Comparison of ENCODE assay signal across 30 mouse cellular contexts in genomic region chr2:145855831-145856230, GRCm38 (mm10). TPM values are rescaled to one million over a fixed set of nuclear protein-coding genes. Genes with fewer than 3 reads are reported as not detected.
DNase-seq lines count a peak whose midpoint lies in the region; ATAC-seq lines count a peak whose summit lies in the region.
"Had no signal": no experiment of that assay in that cellular context is flagged by ENCODE, and none has a peak within 500 bp of the region (broad histone marks: within the 10 kb centered on the region; RNA-seq: fewer than 3 reads in every experiment).

No protein-coding gene starts in this region.

- peaks cover 43% of the 10 kb centered on the region for H3K4me1 ChIP-seq in embryonic facial prominence, embryonic 13.5 days
- H3K4me1 ChIP-seq in embryonic facial prominence, embryonic 10.5 days: peaks cover 35% of the 10 kb centered on the region
- H3K4me1 ChIP-seq in lung, embryonic 16.5 days (replicated peaks; ENCODE audit: control insufficient read depth, insufficient read depth, low read length): peaks cover 34% of the 10 kb centered on the region
- peaks cover 37% of the 10 kb centered on the region for H3K4me1 ChIP-seq in embryonic facial prominence, embryonic 15.5 days
- peaks cover 30% of the 10 kb centered on the region for H3K4me1 ChIP-seq in stomach, embryonic 14.5 days (ENCODE audit: control insufficient read depth, insufficient read depth, low read length)

- no peaks in the 10 kb centered on the region for H3K9me3 ChIP-seq in embryonic facial prominence, embryonic 13.5 days
- no peaks in the 10 kb centered on the region for H3K9me3 ChIP-seq in embryonic facial prominence, embryonic 10.5 days
- H3K9me3 ChIP-seq in lung, embryonic 16.5 days (ENCODE audit: control insufficient read depth, low read length): no peaks in the 10 kb centered on the region
- no peaks in the 10 kb centered on the region for H3K9me3 ChIP-seq in embryonic facial prominence, embryonic 15.5 days (replicated peaks)
- H3K9me3 ChIP-seq in stomach, embryonic 14.5 days (ENCODE audit: control insufficient read depth, low read depth, low read length): no peaks in the 10 kb centered on the region
- H3K9me3 ChIP-seq: embryonic facial prominence, embryonic 12.5 days; forebrain, embryonic 12.5 days; heart, embryonic 10.5 days; heart, embryonic 15.5 days; kidney, embryonic 15.5 days; midbrain, embryonic 10.5 days; neural tube, embryonic 12.5 days had no signal

- no peak for DNase-seq in embryonic facial prominence, embryonic 10.5 days (ENCODE audit: low spot score)
- no peak for DNase-seq in lung, postnatal 25 days (ENCODE audit: low spot score)
- no peak for DNase-seq in layer of hippocampus, adult 9-10 months (ENCODE audit: low spot score)
- no peak for DNase-seq in thymus, postnatal 14 days
- DNase-seq: adrenal gland, postnatal 10 days; cerebellum, adult 8-10 months; cerebellum, postnatal 25 days; gastrocnemius, postnatal 25 days; heart, adult 11 months; kidney, adult 11 months; left cerebral cortex, postnatal 4 days; liver, postnatal 0 days; right cerebral cortex, adult 18-20 months; spleen, adult 18-20 months; thymus, postnatal 25 days had no signal

- no peak overlapping the region for H3K9ac ChIP-seq in embryonic facial prominence, embryonic 13.5 days
- no peak overlapping the region for H3K9ac ChIP-seq in lung, embryonic 16.5 days (ENCODE audit: low read length)
- no peak overlapping the region for H3K9ac ChIP-seq in embryonic facial prominence, embryonic 15.5 days
- H3K9ac ChIP-seq in stomach, embryonic 14.5 days (replicated peaks; ENCODE audit: low read depth, low read length): no peak overlapping the region
- H3K9ac ChIP-seq: embryonic facial prominence, embryonic 12.5 days; forebrain, embryonic 12.5 days; heart, embryonic 15.5 days; kidney, embryonic 15.5 days; liver, postnatal 0 days; neural tube, embryonic 12.5 days had no signal

- H3K4me2 ChIP-seq in embryonic facial prominence, embryonic 13.5 days: no peak overlapping the region
- no peak overlapping the region for H3K4me2 ChIP-seq in lung, embryonic 16.5 days (ENCODE audit: low read depth, low read length)
- no peak overlapping the region for H3K4me2 ChIP-seq in embryonic facial prominence, embryonic 15.5 days (replicated peaks)
- H3K4me2 ChIP-seq in stomach, embryonic 14.5 days (replicated peaks; ENCODE audit: low read depth, low read length): no peak overlapping the region
- H3K4me2 ChIP-seq: embryonic facial prominence, embryonic 12.5 days; forebrain, embryonic 12.5 days; heart, embryonic 15.5 days; kidney, embryonic 15.5 days; liver, embryonic 11.5 days; neural tube, embryonic 12.5 days had no signal

- H3K27me3 ChIP-seq in embryonic facial prominence, embryonic 13.5 days: no peaks in the 10 kb centered on the region
- no peaks in the 10 kb centered on the region for H3K27me3 ChIP-seq in embryonic facial prominence, embryonic 10.5 days (replicated peaks; ENCODE audit: low read depth, poor library complexity, severe bottlenecking)
- H3K27me3 ChIP-seq in lung, embryonic 16.5 days (ENCODE audit: control insufficient read depth, insufficient read depth, low read depth, low read length): no peaks in the 10 kb centered on the region
- H3K27me3 ChIP-seq in embryonic facial prominence, embryonic 15.5 days: no peaks in the 10 kb centered on the region
- no peaks in the 10 kb centered on the region for H3K27me3 ChIP-seq in stomach, embryonic 14.5 days (ENCODE audit: control insufficient read depth, insufficient read depth, low read length)
- H3K27me3 ChIP-seq: embryonic facial prominence, embryonic 12.5 days; forebrain, embryonic 12.5 days; heart, embryonic 15.5 days; kidney, embryonic 15.5 days; neural tube, embryonic 12.5 days; Patski had no signal

- H3K27ac ChIP-seq in embryonic facial prominence, embryonic 13.5 days: 0 out of 2 replicates have a peak overlapping the region, but pooled peaks have one; percentile 28
- H3K27ac ChIP-seq in embryonic facial prominence, embryonic 10.5 days (replicated peaks): no peak overlapping the region
- peak overlapping the region; percentile 50 for H3K27ac ChIP-seq in lung, embryonic 16.5 days (ENCODE audit: low read length)
- peak overlapping the region; percentile 55 for H3K27ac ChIP-seq in embryonic facial prominence, embryonic 15.5 days (replicated peaks)
- H3K27ac ChIP-seq in stomach, embryonic 14.5 days (ENCODE audit: low read length): peak overlapping the region; percentile 52
- H3K27ac ChIP-seq: embryonic facial prominence, embryonic 12.5 days; forebrain, embryonic 12.5 days; heart, embryonic 10.5 days; heart, embryonic 15.5 days; kidney, embryonic 15.5 days; midbrain, embryonic 10.5 days; neural tube, embryonic 12.5 days had no signal

- no peak overlapping the region for H3K4me3 ChIP-seq in embryonic facial prominence, embryonic 13.5 days
- no peak overlapping the region for H3K4me3 ChIP-seq in embryonic facial prominence, embryonic 10.5 days
- H3K4me3 ChIP-seq in lung, embryonic 16.5 days (ENCODE audit: low read length): no peak overlapping the region
- H3K4me3 ChIP-seq in embryonic facial prominence, embryonic 15.5 days (replicated peaks): no peak overlapping the region
- H3K4me3 ChIP-seq in stomach, embryonic 14.5 days (ENCODE audit: low read depth, low read length): no peak overlapping the region
- H3K4me3 ChIP-seq: embryonic facial prominence, embryonic 12.5 days; forebrain, embryonic 12.5 days; heart, embryonic 10.5 days; heart, embryonic 15.5 days; kidney, embryonic 15.5 days; midbrain, embryonic 10.5 days; myocyte; neural tube, embryonic 12.5 days had no signal

- no peak for ATAC-seq in embryonic facial prominence, embryonic 13.5 days (ENCODE audit: insufficient number of reproducible peaks, insufficient read depth, low FRiP score, low TSS enrichment, low read depth)
- ATAC-seq in lung, embryonic 16.5 days (ENCODE audit: low read depth): 0 out of 2 replicates have a peak, but pooled peaks have one; percentile 0
- no peak for ATAC-seq in embryonic facial prominence, embryonic 15.5 days (ENCODE audit: insufficient number of reproducible peaks, low FRiP score, low TSS enrichment, low read depth)
- ATAC-seq in stomach, embryonic 14.5 days (ENCODE audit: insufficient number of reproducible peaks, insufficient read depth, low FRiP score, low read depth): no peak
- ATAC-seq: liver, postnatal 0 days; midbrain, embryonic 16.5 days; Patski had no signal

- H3K36me3 ChIP-seq in embryonic facial prominence, embryonic 13.5 days: no peaks in the 10 kb centered on the region
- H3K36me3 ChIP-seq in embryonic facial prominence, embryonic 10.5 days (replicated peaks): peaks cover 4% of the 10 kb centered on the region; the same call in 1 of the 2 replicates
- H3K36me3 ChIP-seq in lung, embryonic 16.5 days (ENCODE audit: control insufficient read depth, insufficient read depth, low read length): no peaks in the 10 kb centered on the region
- no peaks in the 10 kb centered on the region for H3K36me3 ChIP-seq in embryonic facial prominence, embryonic 15.5 days
- H3K36me3 ChIP-seq in stomach, embryonic 14.5 days (ENCODE audit: control insufficient read depth, insufficient read depth, low read length): no peaks in the 10 kb centered on the region; the same call in 1 of the 2 replicates
- H3K36me3 ChIP-seq: embryonic facial prominence, embryonic 12.5 days; forebrain, embryonic 12.5 days; midbrain, embryonic 10.5 days; neural tube, embryonic 12.5 days had no signal

- 81% methylated on average over 9 of the region's 9 CpGs for WGBS in embryonic facial prominence, embryonic 13.5 days
- 87% methylated on average over 9 of the region's 9 CpGs for WGBS in embryonic facial prominence, embryonic 10.5 days
- WGBS in lung, embryonic 16.5 days: 50% methylated on average over 9 of the region's 9 CpGs
- 63% methylated on average over 9 of the region's 9 CpGs for WGBS in embryonic facial prominence, embryonic 15.5 days
- WGBS in stomach, embryonic 14.5 days: 66% methylated on average over 9 of the region's 9 CpGs

RNA-seq across cellular contexts. Expression of gene Naa20, which starts 46.1 kb away (rescaled TPM):
- polyA plus RNA-seq in embryonic facial prominence, embryonic 13.5 days (2015; fragmentation: Nextera tagmentation; extraction: Ambion mirVana): 168 and 193 TPM in 2 replicates
- polyA plus RNA-seq in embryonic facial prominence, embryonic 10.5 days (2016; fragmentation: Nextera tagmentation; extraction: Ambion mirVana): 160 and 162 TPM in 2 replicates
- polyA plus RNA-seq in lung, embryonic 16.5 days (2015; fragmentation: Nextera tagmentation; extraction: Ambion mirVana): 151 and 152 TPM in 2 replicates
- polyA plus RNA-seq in embryonic facial prominence, embryonic 15.5 days (2015; fragmentation: Nextera tagmentation; extraction: Ambion mirVana): 151 and 160 TPM in 2 replicates
- polyA plus RNA-seq in stomach, embryonic 14.5 days (2014; fragmentation: Nextera tagmentation; extraction: Ambion mirVana): 178 and 195 TPM in 2 replicates
